Mouse (Mus musculus): ENCODE data around the gene Snapc1.

DNA sequence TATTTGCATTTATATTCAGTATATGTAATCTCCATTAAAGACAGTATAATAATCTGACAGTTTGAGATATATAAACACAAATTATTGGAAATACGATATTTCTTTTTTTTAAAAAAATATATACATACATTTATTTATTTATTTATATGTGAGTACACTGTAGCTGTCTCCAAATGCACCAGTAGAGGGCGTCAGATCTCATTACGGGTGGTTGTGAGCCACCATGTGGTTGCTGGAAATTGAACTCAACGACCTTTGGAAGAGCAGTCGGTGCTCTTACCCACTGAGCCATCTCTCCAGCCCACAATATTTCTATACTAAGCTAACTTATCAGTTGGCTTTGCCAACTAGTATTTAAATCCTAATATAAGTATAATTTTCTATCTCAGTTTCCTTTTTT lies 33.0 kb upstream of the Snapc1 start:
- TF ChIP-seq GATA1 (IDR thresholded peaks at IDR 0.05; ENCODE audit: borderline replicate concordance, low read length) (no peak), CTCF (IDR thresholded peaks at IDR 0.05; ENCODE audit: low read depth, low read length) (no peak), TAL1 (conservative IDR thresholded peaks at IDR 0.05; ENCODE audit: low read depth, low read length) (no peak), GATA2 (IDR thresholded peaks at IDR 0.05; ENCODE audit: borderline replicate concordance, low read depth, low read length) (no peak)

Measured in G1E (cell line).